In genomic region chr19:11956636-11957035, GRCm38 (mm10) we compare ENCODE assay signal across 26 mouse cellular contexts.
"Had no signal": no experiment of that assay in that cellular context is flagged by ENCODE, and none has a peak within 500 bp of the region (broad histone marks: within the 10 kb centered on the region; RNA-seq: fewer than 3 reads in every experiment).

No protein-coding gene starts in this region.

- H3K4me2 ChIP-seq: heart, embryonic 12.5 days; hindbrain, embryonic 12.5 days; hindbrain, embryonic 14.5 days; kidney, embryonic 15.5 days; limb, embryonic 13.5 days; limb, embryonic 15.5 days; liver, embryonic 12.5 days had no signal

- ATAC-seq: hindbrain, embryonic 16.5 days; inflammation-experienced regulatory T-cells, adult 6 months; liver, embryonic 12.5 days had no signal

- H3K27me3 ChIP-seq: heart, embryonic 12.5 days; hindbrain, embryonic 12.5 days; kidney, embryonic 15.5 days; limb, embryonic 13.5 days; limb, embryonic 15.5 days; liver, embryonic 12.5 days had no signal

- H3K9me3 ChIP-seq: heart, embryonic 12.5 days; hindbrain, embryonic 10.5 days; hindbrain, embryonic 12.5 days; kidney, embryonic 15.5 days; limb, embryonic 13.5 days; limb, embryonic 15.5 days; liver, embryonic 12.5 days had no signal

- H3K36me3 ChIP-seq: heart, embryonic 12.5 days; hindbrain, embryonic 10.5 days; hindbrain, embryonic 12.5 days; kidney, embryonic 15.5 days; limb, embryonic 13.5 days; limb, embryonic 15.5 days; liver, embryonic 12.5 days had no signal

- H3K9ac ChIP-seq: heart, embryonic 12.5 days; hindbrain, embryonic 12.5 days; hindbrain, embryonic 14.5 days; kidney, embryonic 15.5 days; limb, embryonic 13.5 days; limb, embryonic 15.5 days; liver, embryonic 12.5 days; liver, embryonic 14.5 days had no signal

- H3K4me3 ChIP-seq: gastrocnemius, adult 2 months; heart, adult 2 months; heart, embryonic 12.5 days; hindbrain, embryonic 10.5 days; hindbrain, embryonic 12.5 days; kidney, embryonic 15.5 days; limb, embryonic 13.5 days; limb, embryonic 15.5 days; liver, embryonic 12.5 days had no signal

- DNase-seq: gastrocnemius, adult 2 months; gastrocnemius, postnatal 10 days; gastrocnemius, postnatal 25 days; heart, adult 2 months; heart, postnatal 10 days; heart, postnatal 4 days; kidney, adult 11 months; kidney, adult 2 months; kidney, adult 9 months; kidney, postnatal 14 days; kidney, postnatal 36 days; layer of hippocampus, adult 9-11 months; layer of hippocampus, postnatal 36 days; left cerebral cortex, postnatal 4 days had no signal

- H3K4me1 ChIP-seq: hindbrain, embryonic 10.5 days; hindbrain, embryonic 12.5 days; kidney, embryonic 15.5 days; limb, embryonic 13.5 days; limb, embryonic 15.5 days had no signal

- H3K27ac ChIP-seq: gastrocnemius, adult 2 months; heart, adult 2 months; hindbrain, embryonic 10.5 days; hindbrain, embryonic 12.5 days; hindbrain, embryonic 14.5 days; kidney, embryonic 15.5 days; kidney, postnatal 0 days; limb, embryonic 13.5 days; limb, embryonic 15.5 days; liver, embryonic 12.5 days; liver, embryonic 14.5 days had no signal
